Mouse (Mus musculus) intestine, embryonic 14.5 days (tissue): ENCODE results near the gene Dusp23. TPM values are rescaled to one million over a fixed set of nuclear protein-coding genes. Genes with fewer than 3 reads are reported as not detected.

ENCODE experiments used
- ATAC-seq: fragments of 200-750 bp; cut with Nextera tagmentation; replicated peaks from 2 replicates; pipeline ENCODE4 v1.8.0; 2017; ENCODE audit warnings: low read depth, moderate number of reproducible peaks, moderate TSS enrichment, moderate library complexity; ENCODE audit not compliant: low FRiP score, low TSS enrichment
- DNase-seq: peaks from one replicate; pipeline ENCODE4 v3.0.0-alpha.2; 2018; ENCODE audit warnings: low spot score
- H3K27ac ChIP-seq: fragments of 300-500 bp; sonication (generic); 2 replicates; pipeline ENCODE4 v1.5.1; 2014; ENCODE audit warnings: low read depth, mild to moderate bottlenecking, control low read depth
- H3K27me3 ChIP-seq: fragments of 300-500 bp; sonication (generic); replicated peaks from 2 replicates; pipeline ENCODE4 v1.6.1; 2014; ENCODE audit warnings: low read length, control low read depth; ENCODE audit not compliant: control insufficient read depth, insufficient read depth
- H3K36me3 ChIP-seq: fragments of 300-500 bp; sonication (generic); 2 replicates; pipeline ENCODE4 v1.6.1; 2014; ENCODE audit warnings: low read length, control low read depth; ENCODE audit not compliant: control insufficient read depth, insufficient read depth
- H3K4me1 ChIP-seq: fragments of 300-500 bp; sonication (generic); replicated peaks from 2 replicates; pipeline ENCODE4 v1.6.1; 2014; ENCODE audit warnings: low read length, control low read depth, mixed read lengths; ENCODE audit not compliant: control insufficient read depth, insufficient read depth
- H3K4me2 ChIP-seq: fragments of 300-500 bp; sonication (generic); 2 replicates; pipeline ENCODE4 v1.6.1; 2014; ENCODE audit warnings: low read length
- H3K4me3 ChIP-seq: fragments of 300-500 bp; sonication (generic); 2 replicates; pipeline ENCODE4 v1.5.1; 2014; ENCODE audit warnings: low read depth, low read length, control low read depth, mixed read lengths
- H3K9ac ChIP-seq: fragments of 300-500 bp; sonication (generic); 2 replicates; pipeline ENCODE4 v1.6.1; 2014; ENCODE audit warnings: mild to moderate bottlenecking, low read length
- H3K9me3 ChIP-seq: fragments of 300-500 bp; sonication (generic); 2 replicates; pipeline ENCODE4 v1.6.1; 2016; ENCODE audit warnings: low read length, control low read depth; ENCODE audit not compliant: control insufficient read depth
- WGBS: fragments of 180-500 bp; shearing (Covaris S2); extraction: QIAGEN DNeasy Blood & Tissue Kit; methylation state at CpG from one replicate; pipeline ENCODE4 v1.1.7; 2014; 5-methylcytosine and 5-hydroxymethylcytosine counted together
- polyA plus RNA-seq: library from polyadenylated mRNA; unstranded; fragments of >200 nt; fragmentation: Nextera tagmentation; extraction: Ambion mirVana; gene quantifications from 2 replicates; pipeline ENCODE4 v1.2.1, GENCODE M21; 2014

Gene Dusp23
- polyA plus RNA-seq, 1 experiment from 2014 or later: 11.8 TPM

DNA sequence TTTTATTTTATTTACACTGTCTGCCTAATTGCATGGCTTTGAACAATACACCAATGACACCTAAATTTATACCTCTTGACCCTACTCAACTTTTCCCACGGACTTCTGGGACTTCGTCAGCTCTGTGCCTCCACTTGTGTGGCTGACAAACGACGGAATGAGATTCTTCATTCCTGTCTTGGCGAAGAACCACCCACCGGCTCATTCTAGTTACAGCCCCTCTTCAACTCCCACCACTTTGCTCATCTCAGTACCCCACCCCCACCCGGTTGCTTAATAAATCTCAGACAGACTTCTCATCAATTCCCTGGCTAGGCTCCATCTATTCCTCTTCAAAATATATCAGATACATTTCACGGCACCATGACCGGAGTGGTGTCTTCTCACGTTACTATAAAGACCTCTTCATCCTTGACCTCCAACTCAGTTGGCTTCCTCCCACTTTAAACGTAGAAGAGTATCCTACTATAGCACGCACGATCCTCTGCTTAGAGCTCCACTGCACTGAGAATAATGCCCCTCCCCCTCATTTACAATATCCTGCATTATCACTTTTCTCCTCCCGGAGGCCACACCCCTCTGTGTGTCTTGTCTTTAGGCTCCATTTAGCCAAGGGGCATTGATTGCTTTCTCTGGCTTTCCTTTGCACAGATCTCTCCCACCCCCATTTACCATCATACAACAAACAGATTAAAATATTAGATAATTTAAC, 15.2 kb downstream of the Dusp23 start:
- no peak overlapping the region for H3K4me3 ChIP-seq
- no peaks in the 10 kb centered on the region for H3K27me3 ChIP-seq
- 29% methylated on average over 14 of the region's 14 CpGs for WGBS
- DNase-seq (no peak), ATAC-seq (peak; percentile 56; the same call in 1 of the 2 replicates)
- H3K27ac ChIP-seq: no peak overlapping the region
- H3K9ac ChIP-seq: no peak overlapping the region
- H3K4me1 ChIP-seq: 0 out of 2 replicates have a peak, but pooled peaks cover 5% of the 10 kb centered on the region
- H3K36me3 ChIP-seq: no peaks in the 10 kb centered on the region
- H3K9me3 ChIP-seq: no peaks in the 10 kb centered on the region
- H3K4me2 ChIP-seq: peak overlapping the region; percentile 54

DNA sequence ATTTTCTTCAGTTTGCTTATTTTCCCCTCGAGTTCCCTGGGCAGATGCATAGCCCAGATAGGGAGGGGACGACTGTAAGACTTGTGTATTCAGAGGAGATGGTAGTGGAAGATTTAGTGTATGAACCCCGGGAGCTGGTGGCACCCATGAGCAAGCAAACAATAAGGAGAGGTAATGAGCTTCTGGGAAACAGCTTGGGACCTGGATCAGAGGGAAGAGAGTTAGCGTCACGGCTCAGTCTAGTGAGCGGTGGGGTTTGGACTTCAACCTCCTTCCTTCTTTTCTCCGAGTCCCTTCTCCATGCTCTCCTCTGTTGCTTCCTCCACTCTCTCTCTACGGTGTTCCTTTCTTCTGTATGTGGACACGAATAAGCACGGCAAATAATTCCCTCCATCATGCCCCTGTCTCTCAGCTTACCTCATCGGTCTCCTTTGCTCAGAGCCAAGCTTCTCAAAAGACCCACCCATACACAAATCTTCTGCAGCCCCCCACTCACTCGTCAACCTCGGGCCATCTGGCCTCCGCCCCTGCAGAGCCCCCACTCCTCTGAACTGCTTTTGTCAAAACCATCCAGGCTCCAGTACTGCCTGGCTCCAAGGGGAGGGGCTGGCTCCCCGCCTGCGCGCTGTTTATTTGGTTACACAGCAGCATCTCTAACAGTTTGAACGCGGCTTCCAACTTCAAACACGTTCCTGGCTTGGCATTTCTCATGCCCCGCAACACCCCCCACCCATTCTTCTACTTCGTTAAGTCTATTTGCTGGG, 16.0 kb downstream of the Dusp23 start:
- Histone ChIP-seq H3K4me1 (0 out of 2 replicates have a peak, but pooled peaks cover 5% of the 10 kb centered on the region), H3K4me3 (peak overlapping the region; percentile 27), H3K9me3 (no peaks in the 10 kb centered on the region), H3K36me3 (no peaks in the 10 kb centered on the region), H3K27ac (no peak overlapping the region), H3K27me3 (no peaks in the 10 kb centered on the region), H3K4me2 (peak overlapping the region; percentile 54), H3K9ac (no peak overlapping the region)
- 11% methylated on average over 22 of the region's 22 CpGs for WGBS
- no peak for ATAC-seq
- no peak for DNase-seq

- Histone ChIP-seq H3K4me1 (0 out of 2 replicates have a peak, but pooled peaks cover 5% of the 10 kb centered on the region), H3K36me3 (no peaks in the 10 kb centered on the region), H3K4me3 (no peak overlapping the region), H3K9me3 (no peaks in the 10 kb centered on the region), H3K27me3 (no peaks in the 10 kb centered on the region), H3K27ac (no peak overlapping the region), H3K4me2 (no peak overlapping the region), H3K9ac (no peak overlapping the region)
- ATAC-seq (no peak), DNase-seq (no peak)
- 58% methylated on average over 4 of the region's 4 CpGs for WGBS
Observed at GRCm38 (mm10) chr1:172615412-172615811, 17.4 kb downstream of the Dusp23 start.

DNA sequence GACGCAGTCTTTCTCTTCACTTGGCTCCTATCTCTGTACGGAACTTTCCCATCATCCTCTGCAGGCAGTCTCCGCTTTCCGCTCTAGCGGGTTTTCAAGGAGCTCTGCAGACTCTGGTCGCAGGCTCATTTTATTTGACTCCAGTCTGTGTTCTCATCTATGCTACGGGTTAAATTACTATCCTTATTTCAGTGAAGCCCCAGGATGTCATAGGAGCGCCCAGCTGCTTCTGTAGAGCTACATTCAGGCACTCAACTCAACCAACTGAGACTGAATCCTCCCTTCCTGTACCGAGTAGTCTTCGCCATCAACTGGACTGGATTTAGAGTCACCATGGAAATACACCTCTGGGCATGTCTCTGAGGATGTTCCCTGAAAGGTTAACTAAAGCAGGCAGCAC, 18.1 kb downstream of the Dusp23 start:
- H3K9ac ChIP-seq: no peak overlapping the region
- no peaks in the 10 kb centered on the region for H3K36me3 ChIP-seq
- DNase-seq (no peak), ATAC-seq (no peak)
- H3K27ac ChIP-seq: no peak overlapping the region
- H3K4me2 ChIP-seq: no peak overlapping the region
- no peaks in the 10 kb centered on the region for H3K9me3 ChIP-seq
- H3K4me3 ChIP-seq: no peak overlapping the region
- WGBS: 86% methylated on average over 10 of the region's 10 CpGs
- 0 out of 2 replicates have a peak, but pooled peaks cover 5% of the 10 kb centered on the region for H3K4me1 ChIP-seq
- no peaks in the 10 kb centered on the region for H3K27me3 ChIP-seq

DNA sequence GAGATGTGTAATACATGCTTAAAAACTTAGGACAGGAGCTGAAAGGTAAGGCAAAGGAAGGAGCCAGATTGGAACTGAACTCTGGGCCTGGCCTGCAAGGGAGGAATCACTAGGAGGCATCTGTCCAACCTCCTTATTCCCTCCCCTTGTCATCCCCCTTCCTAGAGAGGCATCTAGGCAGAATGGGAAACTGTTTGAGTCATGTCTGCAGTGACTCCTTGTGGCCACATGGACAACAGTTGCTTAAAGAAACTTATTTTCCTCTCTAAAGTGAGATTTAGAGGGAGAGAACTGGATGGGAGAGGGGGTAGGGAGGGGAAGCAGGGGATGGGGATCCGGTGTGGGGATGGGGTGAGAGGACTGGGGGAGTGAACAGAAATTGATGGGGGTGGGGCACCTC, 20.0 kb downstream of the Dusp23 start:
- no peak overlapping the region for H3K4me2 ChIP-seq
- DNase-seq (no peak), ATAC-seq (no peak)
- no peaks in the 10 kb centered on the region for H3K9me3 ChIP-seq
- no peak overlapping the region for H3K27ac ChIP-seq
- no peak overlapping the region for H3K4me3 ChIP-seq
- no peaks in the 10 kb centered on the region for H3K36me3 ChIP-seq
- H3K4me1 ChIP-seq: 0 out of 2 replicates have a peak, but pooled peaks cover 5% of the 10 kb centered on the region
- H3K9ac ChIP-seq: no peak overlapping the region
- WGBS: 67% methylated on average over 1 of the region's 1 CpGs
- no peaks in the 10 kb centered on the region for H3K27me3 ChIP-seq

DNA sequence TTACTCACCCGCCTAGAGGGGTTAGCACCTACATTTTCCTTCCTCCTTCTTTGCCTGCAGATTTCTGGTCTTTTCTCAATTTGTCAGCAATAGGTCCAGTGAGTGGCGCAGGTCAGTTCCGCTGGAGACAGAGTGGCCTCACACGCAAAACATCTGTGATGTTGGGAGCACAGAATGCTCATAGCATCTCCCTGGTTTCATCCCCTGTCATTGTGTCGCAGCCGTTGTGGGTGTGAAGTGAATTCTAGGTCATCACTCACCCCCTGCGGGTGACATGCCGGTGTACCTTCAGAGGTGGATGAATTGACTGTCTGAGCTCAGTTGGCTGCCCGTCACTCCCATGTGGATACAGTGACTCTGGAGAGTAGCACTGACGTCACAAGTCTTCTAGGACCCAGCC, 21.5 kb downstream of the Dusp23 start:
- no peak for DNase-seq

GRCm38 (mm10) chr1:172602326-172602725, 30.4 kb downstream of the Dusp23 start, which contains the start of gene Fcrl6:
TSS of gene Fcrl6 (minus strand) at chr1:172602551.
- no peak for ATAC-seq
- WGBS: 59% methylated on average over 1 of the region's 1 CpGs

More for the DNA sequence above, 21.5 kb downstream of the Dusp23 start:
- no peak for ATAC-seq
- no peaks in the 10 kb centered on the region for H3K27me3 ChIP-seq
- no peaks in the 10 kb centered on the region for H3K4me1 ChIP-seq
- H3K9ac ChIP-seq: no peak overlapping the region
- 76% methylated on average over 10 of the region's 10 CpGs for WGBS
- H3K4me3 ChIP-seq: no peak overlapping the region
- H3K27ac ChIP-seq: no peak overlapping the region
- H3K36me3 ChIP-seq: no peaks in the 10 kb centered on the region
- H3K4me2 ChIP-seq: no peak overlapping the region
- H3K9me3 ChIP-seq: no peaks in the 10 kb centered on the region

DNA sequence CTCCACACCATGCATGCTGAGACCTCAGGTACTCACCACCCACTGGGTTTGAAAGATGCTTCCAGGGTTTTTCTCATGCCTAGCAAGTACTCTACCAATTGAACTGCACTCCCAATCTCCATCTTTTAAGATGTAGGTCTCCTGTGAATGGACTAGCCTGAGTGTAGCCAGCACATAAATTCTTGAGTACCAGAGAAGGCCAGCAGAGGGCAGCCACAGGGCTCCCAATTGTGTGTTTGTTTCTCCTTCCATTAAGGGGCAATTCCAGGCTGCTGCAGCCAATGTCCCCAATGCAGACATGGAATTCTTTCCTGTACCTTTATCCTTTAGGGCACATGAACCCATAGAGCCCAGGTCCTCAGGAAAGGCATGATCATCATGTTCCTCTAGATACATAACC, 38.3 kb downstream of the Dusp23 start:
- Histone ChIP-seq H3K4me1 (no peaks in the 10 kb centered on the region), H3K4me2 (no peak overlapping the region), H3K36me3 (no peaks in the 10 kb centered on the region), H3K27me3 (no peaks in the 10 kb centered on the region), H3K9ac (no peak overlapping the region), H3K9me3 (no peaks in the 10 kb centered on the region), H3K27ac (no peak overlapping the region), H3K4me3 (no peak overlapping the region)
- ATAC-seq (no peak), DNase-seq (peak; percentile 68)

More at GRCm38 (mm10) chr1:172602326-172602725, 30.4 kb downstream of the Dusp23 start, which contains the start of gene Fcrl6:
- Histone ChIP-seq H3K36me3 (no peaks in the 10 kb centered on the region), H3K4me2 (no peak within 1 kb of the TSS), H3K9ac (no peak within 1 kb of the TSS), H3K9me3 (no peaks in the 10 kb centered on the region), H3K4me3 (no peak within 1 kb of the TSS), H3K27ac (no peak within 1 kb of the TSS), H3K27me3 (no peaks in the 10 kb centered on the region), H3K4me1 (no peaks in the 10 kb centered on the region)
- DNase-seq: no peak
